Mouse (Mus musculus): Measurements from ENCODE around the gene Nfyb. TPM values are rescaled to one million over a fixed set of nuclear protein-coding genes. Genes with fewer than 3 reads are reported as not detected.

Nfyb gene
- total RNA-seq, 2 experiments from 2014 or later = 31.3 to 34.0 TPM

- DNase-seq (ENCODE audit: low spot score in 2 of 2) = no peak
Observed at GRCm38 (mm10) chr10:82780322-82780721, 16.4 kb upstream of the Nfyb start.

- no peak for DNase-seq (ENCODE audit: low spot score in 2 of 2)
Observed at GRCm38 (mm10) chr10:82779831-82780230, 15.9 kb upstream of the Nfyb start.

- no peak for DNase-seq (ENCODE audit: low spot score in 2 of 2)
Observed at GRCm38 (mm10) chr10:82778791-82779549, 15.0 kb upstream of the Nfyb start.

- no peak for DNase-seq (ENCODE audit: low spot score in 2 of 2)
Observed at GRCm38 (mm10) chr10:82777886-82778285, 13.9 kb upstream of the Nfyb start.

GRCm38 (mm10) chr10:82777075-82777474 is 13.1 kb upstream of the Nfyb start:
- DNase-seq (ENCODE audit: low spot score in 2 of 2) = no peak

GRCm38 (mm10) chr10:82774841-82775240 is 10.9 kb upstream of the Nfyb start:
- no peak for DNase-seq (ENCODE audit: low spot score in 2 of 2)

- no peak for DNase-seq (ENCODE audit: low spot score in 2 of 2)
Observed at GRCm38 (mm10) chr10:82771595-82772170, 7.7 kb upstream of the Nfyb start.

- no peak for DNase-seq (ENCODE audit: low spot score in 2 of 2)
Observed at GRCm38 (mm10) chr10:82770713-82771112, 6.8 kb upstream of the Nfyb start.

- DNase-seq (ENCODE audit: low spot score in 2 of 2) = no peak
Observed at GRCm38 (mm10) chr10:82768901-82769300, 5.0 kb upstream of the Nfyb start.

- DNase-seq (ENCODE audit: low spot score in 2 of 2) = peak; percentile 9 to 23
Observed at GRCm38 (mm10) chr10:82762756-82763681, 925 bp downstream of the Nfyb start.

- DNase-seq (ENCODE audit: low spot score in 2 of 2) = no peak
Observed at GRCm38 (mm10) chr10:82761037-82761811, 2.7 kb downstream of the Nfyb start.

- no peak for DNase-seq (ENCODE audit: low spot score in 2 of 2)
Observed at GRCm38 (mm10) chr10:82759706-82760105, 4.2 kb downstream of the Nfyb start.

GRCm38 (mm10) chr10:82758878-82759277 is 5.1 kb downstream of the Nfyb start:
- DNase-seq (ENCODE audit: low spot score in 2 of 2) = no peak

- no peak for DNase-seq (ENCODE audit: low spot score in 2 of 2)
Observed at GRCm38 (mm10) chr10:82758368-82758767, 5.6 kb downstream of the Nfyb start.

- no peak for DNase-seq (ENCODE audit: low spot score in 2 of 2)
Observed at GRCm38 (mm10) chr10:82757341-82757740, 6.6 kb downstream of the Nfyb start.

- no peak for DNase-seq (ENCODE audit: low spot score in 2 of 2)
Observed at GRCm38 (mm10) chr10:82756466-82756865, 7.5 kb downstream of the Nfyb start.

- no peak for DNase-seq (ENCODE audit: low spot score in 2 of 2)
Observed at GRCm38 (mm10) chr10:82755213-82755890, 8.6 kb downstream of the Nfyb start.

- no peak for DNase-seq (ENCODE audit: low spot score in 2 of 2)
Observed at GRCm38 (mm10) chr10:82754642-82755041, 9.3 kb downstream of the Nfyb start.

- DNase-seq (ENCODE audit: low spot score in 2 of 2) = no peak
Observed at GRCm38 (mm10) chr10:82752921-82753320, 11.0 kb downstream of the Nfyb start.

GRCm38 (mm10) chr10:82750778-82751177 is 13.2 kb downstream of the Nfyb start:
- no peak for DNase-seq (ENCODE audit: low spot score in 2 of 2)
